Mouse (Mus musculus): ENCODE measurements around the gene Rassf3. TPM values are rescaled to one million over a fixed set of nuclear protein-coding genes. Genes with fewer than 3 reads are reported as not detected.

Gene Rassf3
- total RNA-seq (2021) = 1 to 10 TPM; 8.8 to 9.3 TPM
- long read RNA-seq, experiment 1, transcript Rassf3-201 (5 exons, 3,522 nt) = major isoform, 17 of 19 reads
- long read RNA-seq, experiment 1, partial matches to known transcripts = 0 of 19 reads
- long read RNA-seq, experiment 1, other reads (novel, unspliced or antisense) = 2 of 19 reads
- long read RNA-seq, experiment 2, transcript Rassf3-201 (5 exons, 3,522 nt) = major isoform, 8 of 12 reads
- long read RNA-seq, experiment 2, partial matches to known transcripts = 0 of 12 reads
- long read RNA-seq, experiment 2, other reads (novel, unspliced or antisense) = 4 of 12 reads

DNA sequence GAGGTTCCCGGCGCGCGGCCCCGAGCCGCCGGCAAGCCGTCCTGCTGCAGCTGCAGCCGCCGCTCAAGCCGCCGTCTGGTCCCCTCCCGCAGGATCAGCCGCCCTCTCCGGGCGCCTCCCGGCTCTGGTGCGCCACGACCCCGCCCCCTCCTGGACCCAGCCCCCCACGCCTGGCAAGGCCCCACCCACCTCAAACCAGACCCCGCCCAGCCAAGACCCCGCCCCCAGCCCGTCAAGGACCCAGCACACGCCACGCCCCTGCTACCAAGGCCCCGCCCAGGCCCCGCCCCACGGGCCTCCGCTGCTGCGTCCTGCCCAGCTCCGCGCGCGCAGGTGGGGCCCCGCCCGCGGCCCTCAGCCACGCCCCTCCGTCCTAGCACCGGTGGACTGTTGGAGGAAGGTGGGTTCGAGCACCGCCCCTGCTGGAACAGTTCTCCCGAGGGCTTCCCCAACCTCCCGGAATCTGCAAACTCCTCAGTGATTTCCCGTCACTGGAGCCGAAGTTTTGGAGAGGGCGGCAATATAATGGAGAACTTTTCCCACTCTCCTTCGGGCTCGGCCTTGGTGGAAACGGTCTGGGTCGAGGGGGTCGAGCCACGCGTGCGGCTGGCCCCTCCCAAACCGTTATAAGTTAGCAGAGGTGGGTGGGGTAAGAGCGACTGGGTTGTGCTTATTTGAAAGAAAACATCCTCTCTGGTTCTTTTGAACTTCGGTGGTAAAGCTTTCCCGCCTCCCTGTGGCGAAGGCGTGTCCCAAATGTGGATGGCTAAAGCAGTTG lies at the start of gene Rassf3:
TSS of gene Rassf3 (minus strand) at position 158 of the 778 bp plus-strand sequence.
- TF ChIP-seq CTCF (conservative IDR thresholded peaks at IDR 0.05) = peak; percentile 63
- H3K4me3 ChIP-seq = peak within 1 kb of the TSS; percentile 70
- DNase-seq (ENCODE audit: low spot score in 2 of 2) = peak; percentile 76 to 81
- H3K27ac ChIP-seq = peak within 1 kb of the TSS; percentile 74

DNA sequence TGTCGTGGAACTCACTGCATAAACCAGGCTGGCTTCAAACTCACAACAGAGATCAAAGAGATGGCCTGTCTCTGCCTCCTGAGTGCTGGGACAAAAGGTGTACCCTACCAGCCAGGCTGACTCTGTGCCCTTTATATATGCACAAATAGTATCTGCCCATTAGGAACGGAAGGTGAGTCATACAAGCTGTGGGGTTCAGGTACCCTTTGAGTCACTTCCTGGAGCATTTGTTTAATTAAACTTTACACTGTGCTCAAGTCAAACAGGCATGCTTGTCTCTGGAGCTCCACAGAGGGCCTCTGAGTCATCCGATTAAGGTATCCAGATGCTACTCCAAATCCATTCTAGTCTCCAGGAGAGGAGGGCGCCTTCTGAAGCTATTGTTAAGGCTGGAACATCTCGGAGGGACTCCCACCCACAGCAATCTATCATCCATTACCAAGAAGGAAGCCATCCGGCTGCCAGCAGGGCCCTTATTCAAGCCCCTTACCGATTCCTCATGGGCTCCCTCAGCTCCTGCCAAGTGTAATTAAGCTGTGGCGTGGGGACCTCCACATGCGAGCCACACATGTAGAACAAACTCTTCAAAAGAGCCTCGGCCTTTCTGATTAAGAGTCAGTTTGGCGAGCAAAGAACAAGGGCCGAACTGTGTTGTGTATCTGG lies 44.9 kb upstream of the Rassf3 start:
- H3K4me3 ChIP-seq = no peak overlapping the region
- no peak overlapping the region for H3K27ac ChIP-seq
- no peak for DNase-seq (ENCODE audit: low spot score in 2 of 2)
- no peak for TF ChIP-seq CTCF (conservative IDR thresholded peaks at IDR 0.05)

DNA sequence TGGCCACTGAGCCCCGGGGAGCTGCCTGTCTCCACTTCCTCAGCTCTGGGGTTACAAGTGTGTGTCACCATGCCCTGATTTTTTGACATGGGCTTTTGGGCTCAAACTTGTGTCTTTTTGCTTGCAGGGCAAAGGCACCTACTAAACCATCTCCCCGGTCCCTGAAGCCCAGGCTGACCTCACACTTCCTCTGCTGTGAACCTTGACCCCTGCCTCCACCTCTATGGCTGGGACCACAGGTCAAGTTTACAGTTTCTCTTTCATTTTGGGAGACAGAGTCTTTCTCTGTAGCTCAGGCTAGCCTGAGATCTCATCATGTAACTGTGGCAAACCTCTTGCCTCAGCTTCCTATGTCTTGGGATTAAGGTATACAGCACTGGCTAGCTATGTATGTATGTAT lies 43.6 kb upstream of the Rassf3 start:
- no peak for TF ChIP-seq CTCF (conservative IDR thresholded peaks at IDR 0.05)
- no peak overlapping the region for H3K27ac ChIP-seq
- DNase-seq (ENCODE audit: low spot score in 2 of 2) = no peak
- no peak overlapping the region for H3K4me3 ChIP-seq

DNA sequence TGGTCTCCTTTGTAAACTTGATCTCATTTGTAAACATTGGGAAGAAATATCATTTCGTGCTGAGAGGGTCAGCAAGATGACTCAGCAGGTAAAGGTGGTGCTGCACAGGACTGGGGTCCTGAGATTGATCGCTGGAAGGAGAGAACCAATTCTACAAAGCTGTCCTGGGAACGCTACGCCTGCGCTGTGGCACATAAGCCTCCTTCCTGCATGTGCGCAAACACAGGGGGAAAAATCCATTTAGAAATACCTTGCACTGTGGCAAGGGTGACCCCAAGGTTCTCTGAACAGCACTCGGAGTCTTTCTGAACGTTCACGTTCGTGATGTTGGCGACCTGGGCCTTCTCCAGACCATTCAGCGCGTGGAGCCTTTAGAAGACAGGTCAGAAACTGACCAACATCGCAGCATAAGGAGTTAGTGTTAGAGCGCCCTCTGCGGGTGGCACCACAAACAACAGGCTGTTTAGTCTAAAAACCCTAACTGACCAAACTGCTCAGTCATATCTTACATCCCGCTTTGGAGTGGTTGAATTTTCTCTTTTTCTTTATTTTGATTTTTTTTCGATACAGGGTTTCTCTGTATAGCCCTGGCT lies 40.0 kb upstream of the Rassf3 start:
- Histone ChIP-seq H3K4me3 (no peak overlapping the region), H3K27ac (no peak overlapping the region)
- peak; percentile 94 for TF ChIP-seq CTCF (conservative IDR thresholded peaks at IDR 0.05)
- peak; percentile 47 to 83 for DNase-seq (ENCODE audit: low spot score in 2 of 2)

GRCm38 (mm10) chr10:121509751-121510643 lies 33.9 kb upstream of the Rassf3 start:
- H3K4me3 ChIP-seq = no peak overlapping the region
- DNase-seq (ENCODE audit: low spot score in 2 of 2) = no peak
- H3K27ac ChIP-seq = no peak overlapping the region
- TF ChIP-seq CTCF (conservative IDR thresholded peaks at IDR 0.05) = no peak

GRCm38 (mm10) chr10:121507755-121508544 lies 31.8 kb upstream of the Rassf3 start:
- H3K27ac ChIP-seq = no peak overlapping the region
- no peak for DNase-seq (ENCODE audit: low spot score in 2 of 2)
- H3K4me3 ChIP-seq = no peak overlapping the region
- TF ChIP-seq CTCF (conservative IDR thresholded peaks at IDR 0.05) = peak; percentile 68

GRCm38 (mm10) chr10:121506731-121507583 lies 30.8 kb upstream of the Rassf3 start:
- peak; percentile 19 to 31 for DNase-seq (ENCODE audit: low spot score in 2 of 2)

DNA sequence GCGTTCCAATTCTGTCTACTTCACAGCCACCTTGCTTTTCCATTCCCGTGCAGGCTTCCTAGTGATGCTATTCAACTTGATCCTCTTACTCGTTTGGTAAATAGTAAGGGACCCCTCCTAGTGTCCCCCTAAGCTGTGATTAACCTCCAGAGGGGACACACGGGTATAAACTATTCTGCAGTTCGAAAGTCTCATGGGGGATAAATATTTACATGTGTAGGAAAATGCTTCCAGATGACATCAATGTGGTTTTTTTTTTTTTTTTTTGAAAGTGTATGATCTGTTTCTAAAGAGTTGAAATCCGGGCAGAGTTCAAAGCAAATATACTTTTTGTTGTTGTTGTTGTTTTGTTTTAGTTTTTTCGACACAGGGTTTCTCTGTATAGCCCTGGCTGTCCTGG lies 29.8 kb upstream of the Rassf3 start:
- H3K27ac ChIP-seq = peak overlapping the region; percentile 87
- TF ChIP-seq CTCF (conservative IDR thresholded peaks at IDR 0.05) = no peak
- no peak for DNase-seq (ENCODE audit: low spot score in 2 of 2)
- peak overlapping the region; percentile 60 for H3K4me3 ChIP-seq

More at GRCm38 (mm10) chr10:121506731-121507583, 30.8 kb upstream of the Rassf3 start:
- Histone ChIP-seq H3K4me3 (no peak overlapping the region), H3K27ac (peak overlapping the region; percentile 28; the same call in 1 of the 2 replicates)
- TF ChIP-seq CTCF (conservative IDR thresholded peaks at IDR 0.05) = no peak

DNA sequence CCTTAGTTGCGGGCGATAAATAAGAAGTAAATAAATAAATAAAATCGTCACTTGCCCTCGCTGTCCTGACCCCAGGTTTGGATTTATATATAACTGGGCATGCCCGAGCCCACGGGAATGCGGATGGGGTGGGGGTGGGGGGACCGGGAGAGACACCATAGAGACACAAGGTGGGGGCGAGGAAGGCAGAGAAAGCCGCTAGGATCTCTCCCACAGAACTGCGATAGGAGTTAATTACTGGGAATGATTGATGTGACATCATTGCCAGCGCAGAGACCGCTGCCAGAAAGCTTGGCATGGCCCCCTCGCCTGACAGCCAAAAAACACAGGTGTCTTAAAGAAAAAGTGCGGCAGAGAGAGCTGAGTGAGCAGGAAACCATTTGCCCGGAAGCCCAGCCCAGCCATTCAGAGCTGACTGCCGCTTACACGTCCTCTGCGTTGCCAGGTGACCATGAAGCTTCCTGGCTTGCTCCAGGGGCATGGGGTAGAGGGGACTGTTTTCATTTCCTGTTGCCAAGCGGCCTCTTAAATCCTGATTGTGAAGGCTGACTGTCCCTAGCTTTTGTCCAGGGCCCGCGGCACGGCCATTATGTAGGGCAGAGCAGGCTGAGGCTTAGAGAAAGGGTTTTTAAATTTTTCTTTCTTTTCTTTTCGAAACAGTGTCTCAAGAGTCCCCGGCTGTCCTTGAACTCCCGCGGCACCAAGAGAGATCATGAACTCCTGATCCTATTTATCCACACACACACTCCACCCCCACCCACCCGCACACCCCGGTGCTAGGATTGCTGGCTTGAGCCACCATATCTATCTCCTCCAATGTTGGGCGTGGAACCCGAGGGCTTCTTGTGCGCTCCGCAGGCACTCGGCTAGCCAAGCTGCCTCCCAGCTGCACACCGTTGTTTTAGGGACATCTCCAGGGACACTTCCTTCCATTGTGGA lies 29.1 kb upstream of the Rassf3 start:
- peak; percentile 66 to 76 for DNase-seq (ENCODE audit: low spot score in 2 of 2)
- Histone ChIP-seq H3K27ac (peak overlapping the region; percentile 87), H3K4me3 (peak overlapping the region; percentile 60)
- no peak for TF ChIP-seq CTCF (conservative IDR thresholded peaks at IDR 0.05)

Measured in layer of hippocampus, adult 2 months (tissue).